Mouse (Mus musculus) liver, adult (tissue): ENCODE results near the gene Mpzl3.

Experiments used
- GATA4 ChIP-seq: IDR thresholded peaks from 2 replicates; pipeline ENCODE4 v1.6.1; 2014; ENCODE audit warnings: mild to moderate bottlenecking, low read length; ENCODE audit not compliant: insufficient replicate concordance

Gene Mpzl3

DNA sequence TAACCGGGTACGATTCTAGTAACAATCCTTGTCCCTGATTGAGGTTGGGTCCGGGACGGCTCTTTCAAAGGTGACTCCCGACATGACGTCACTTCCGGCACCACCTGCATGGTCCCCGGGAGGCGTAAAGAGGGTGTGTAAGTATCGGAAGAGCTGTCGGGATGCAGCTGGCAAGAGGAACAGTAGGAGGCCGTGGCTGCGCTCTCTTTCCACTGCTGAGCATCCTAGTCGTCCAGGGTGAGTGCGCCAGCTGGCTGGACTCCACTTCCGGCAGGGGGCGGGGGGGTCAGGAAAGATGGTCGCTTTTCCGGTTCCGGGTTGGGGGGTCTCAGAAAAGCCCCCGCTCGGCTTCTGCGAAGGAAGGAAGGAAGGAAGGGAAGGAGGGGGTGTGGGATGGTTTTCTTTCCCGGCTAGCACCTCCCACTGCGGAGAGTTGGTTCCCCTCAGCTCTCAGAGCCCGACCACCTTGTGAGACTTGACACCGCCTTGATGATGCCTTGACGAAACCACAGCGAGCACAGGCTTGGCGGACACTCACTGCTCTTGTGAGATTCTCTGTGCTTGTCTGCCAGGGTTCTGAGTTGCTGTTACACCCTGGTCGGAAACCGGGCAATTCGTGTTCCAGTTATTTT is at the start of gene Mpzl3:
TSS of gene Mpzl3 (plus strand) at position 105 of the 632 bp plus-strand sequence.
- no peak for TF ChIP-seq GATA4

DNA sequence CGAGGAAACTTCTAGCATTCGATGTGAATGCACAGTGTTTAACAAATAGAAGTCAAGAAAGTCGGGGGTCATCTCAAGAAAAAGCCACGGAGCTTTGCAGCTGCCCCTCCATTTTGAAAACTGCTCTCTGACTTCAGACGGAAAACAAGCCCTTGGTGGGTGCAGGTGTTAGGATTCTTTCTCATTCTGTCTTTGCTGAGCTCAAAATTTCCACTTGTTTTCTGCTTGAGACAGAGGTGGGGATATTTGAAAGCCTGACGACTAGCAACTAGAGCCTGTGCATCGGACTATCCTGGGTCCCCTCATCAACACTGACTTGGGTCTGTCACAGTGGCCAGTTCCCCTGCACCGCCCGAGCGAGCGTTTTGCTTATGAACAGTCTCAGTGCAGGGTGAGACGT is 47.6 kb upstream of the Mpzl3 start:
- TF ChIP-seq GATA4, result no peak

GRCm38 (mm10) chr9:45008342-45008741 is 46.6 kb upstream of the Mpzl3 start:
- no peak for TF ChIP-seq GATA4

GRCm38 (mm10) chr9:45009180-45010078 is 45.6 kb upstream of the Mpzl3 start, which contains the start of gene Cd3e:
Cd3e (minus strand) TSS chr9:45009627.
- TF ChIP-seq GATA4, result no peak

- no peak for TF ChIP-seq GATA4
Observed at GRCm38 (mm10) chr9:45010461-45010860, 44.5 kb upstream of the Mpzl3 start.

DNA sequence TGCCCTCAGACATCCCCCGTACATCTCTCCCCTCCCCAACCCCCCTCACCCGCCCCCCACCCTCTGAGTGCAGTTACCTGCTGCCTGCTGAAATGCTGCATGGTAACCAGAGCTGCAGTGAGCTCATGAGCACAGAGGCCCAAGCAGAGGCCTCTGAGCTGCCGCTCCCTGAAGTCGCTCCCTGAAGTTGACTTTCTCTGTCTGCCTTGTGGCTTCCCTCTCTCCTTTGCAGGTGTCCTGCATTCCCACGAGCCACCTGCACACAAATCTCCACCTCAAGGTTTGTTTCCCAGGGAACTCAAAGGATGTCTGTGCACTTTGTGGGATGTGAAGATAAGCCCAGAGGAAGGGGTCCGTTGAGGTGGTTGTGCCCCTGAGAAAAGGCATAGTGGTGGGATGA is 43.7 kb upstream of the Mpzl3 start:
- no peak for TF ChIP-seq GATA4

DNA sequence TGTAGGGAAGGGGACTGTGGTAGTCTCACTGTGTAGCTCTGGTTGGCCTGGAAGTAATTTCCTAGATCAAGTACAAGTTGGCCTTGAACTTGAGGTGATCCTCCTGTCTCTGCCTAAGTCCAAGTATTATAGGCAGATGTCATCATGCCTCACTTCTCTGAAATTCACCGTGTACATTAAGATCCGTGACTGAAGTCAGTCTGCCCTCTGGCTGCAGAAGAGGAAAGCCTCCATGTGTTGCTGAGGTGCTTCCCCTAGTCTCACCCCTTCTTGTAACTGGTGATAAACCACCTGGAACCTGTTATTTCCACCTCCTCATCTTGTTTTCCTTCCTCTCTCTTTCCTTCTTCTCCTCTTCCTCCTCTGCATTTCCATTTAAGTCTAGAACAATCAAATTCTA is 40.1 kb upstream of the Mpzl3 start:
- no peak for TF ChIP-seq GATA4

DNA sequence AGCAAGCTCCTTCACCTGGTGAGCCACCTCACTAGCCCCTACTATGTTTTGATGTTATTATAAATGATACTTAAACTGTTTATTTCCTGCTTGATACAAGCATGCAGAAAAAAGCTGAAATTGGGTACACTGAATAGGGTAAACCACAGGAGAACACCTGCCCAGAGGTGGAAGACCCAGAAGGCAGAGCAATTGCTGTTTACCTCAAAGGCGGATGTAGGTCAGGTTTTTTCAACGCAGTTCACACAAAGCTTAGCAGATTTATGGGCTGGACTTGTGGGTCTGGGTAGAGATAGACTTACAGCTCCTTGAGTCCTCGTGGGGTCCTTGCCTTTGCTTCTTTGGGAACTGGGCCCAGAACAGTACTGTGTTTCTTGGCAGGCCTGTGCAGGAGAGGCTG is 39.1 kb upstream of the Mpzl3 start:
- TF ChIP-seq GATA4, result no peak

GRCm38 (mm10) chr9:45018031-45018430 is 37.0 kb upstream of the Mpzl3 start:
- no peak for TF ChIP-seq GATA4

GRCm38 (mm10) chr9:45022800-45023199 is 32.2 kb upstream of the Mpzl3 start:
- no peak for TF ChIP-seq GATA4

- TF ChIP-seq GATA4, result no peak
Observed at GRCm38 (mm10) chr9:45023638-45024037, 31.3 kb upstream of the Mpzl3 start.

GRCm38 (mm10) chr9:45024187-45024586 is 30.8 kb upstream of the Mpzl3 start:
- TF ChIP-seq GATA4, result no peak

GRCm38 (mm10) chr9:45027376-45027775 is 27.6 kb upstream of the Mpzl3 start:
- no peak for TF ChIP-seq GATA4

GRCm38 (mm10) chr9:45030341-45030740 is 24.6 kb upstream of the Mpzl3 start:
- TF ChIP-seq GATA4, result no peak

GRCm38 (mm10) chr9:45032261-45032660 is 22.7 kb upstream of the Mpzl3 start:
- no peak for TF ChIP-seq GATA4

- TF ChIP-seq GATA4, result no peak
Observed at GRCm38 (mm10) chr9:45034526-45034925, 20.5 kb upstream of the Mpzl3 start.
